Mouse (Mus musculus): ENCODE measurements around the gene Pou2f1.
A peak's percentile ranks its signal among the peaks of the same experiment; 100 is the strongest.
"Not testable (repeated sequence)": the region's sequence is repeated elsewhere in the genome, so short reads cannot be mapped to it uniquely, and the experiment has no call there.

Gene Pou2f1

GRCm38 (mm10) chr1:166003181-166004022, 924 bp upstream of the Pou2f1 start:
- DNase-seq (ENCODE audit: low read depth): peak; percentile 97

- DNase-seq (ENCODE audit: low read depth): no peak
These were observed 481 bp downstream of the Pou2f1 start for GRCm38 (mm10) chr1:166001904-166002489.

- DNase-seq (ENCODE audit: low read depth): peak; percentile 82
These were observed 1.2 kb downstream of the Pou2f1 start for GRCm38 (mm10) chr1:166001121-166001903.

GRCm38 (mm10) chr1:166000601-166001120, 1.8 kb downstream of the Pou2f1 start:
- DNase-seq (ENCODE audit: low read depth): no peak

GRCm38 (mm10) chr1:165999709-166000108, 2.8 kb downstream of the Pou2f1 start:
- DNase-seq (ENCODE audit: low read depth): no peak

- no peak for DNase-seq (ENCODE audit: low read depth)
These were observed 6.8 kb downstream of the Pou2f1 start for GRCm38 (mm10) chr1:165995661-165996055.

- DNase-seq (ENCODE audit: low read depth): not testable (repeated sequence)
These were observed 7.3 kb downstream of the Pou2f1 start for GRCm38 (mm10) chr1:165995011-165995660.

- no peak for DNase-seq (ENCODE audit: low read depth)
These were observed 8.2 kb downstream of the Pou2f1 start for GRCm38 (mm10) chr1:165994279-165994678.

- DNase-seq (ENCODE audit: low read depth): no peak
These were observed 9.0 kb downstream of the Pou2f1 start for GRCm38 (mm10) chr1:165993270-165994156.

- no peak for DNase-seq (ENCODE audit: low read depth)
These were observed 13.9 kb downstream of the Pou2f1 start for GRCm38 (mm10) chr1:165988536-165988935.

GRCm38 (mm10) chr1:165988072-165988471, 14.4 kb downstream of the Pou2f1 start:
- no peak for DNase-seq (ENCODE audit: low read depth)

- peak; percentile 44 for DNase-seq (ENCODE audit: low read depth)
These were observed 16.6 kb downstream of the Pou2f1 start for GRCm38 (mm10) chr1:165985743-165986360.

GRCm38 (mm10) chr1:165985186-165985585, 17.3 kb downstream of the Pou2f1 start:
- no peak for DNase-seq (ENCODE audit: low read depth)

GRCm38 (mm10) chr1:165976672-165977448, 25.6 kb downstream of the Pou2f1 start:
- no peak for DNase-seq (ENCODE audit: low read depth)

GRCm38 (mm10) chr1:165969001-165969690, 33.3 kb downstream of the Pou2f1 start:
- DNase-seq (ENCODE audit: low read depth): no peak

GRCm38 (mm10) chr1:165967027-165967654, 35.3 kb downstream of the Pou2f1 start:
- DNase-seq (ENCODE audit: low read depth): peak; percentile 78

GRCm38 (mm10) chr1:165966156-165966914, 36.1 kb downstream of the Pou2f1 start:
- DNase-seq (ENCODE audit: low read depth): no peak

All from induced T-regulatory cell, adult 2 months (primary cell).